Mouse (Mus musculus): ENCODE data around the gene Slx1b. TPM values are rescaled to one million over a fixed set of nuclear protein-coding genes. Genes with fewer than 3 reads are reported as not detected.

Slx1b gene
- polyA plus RNA-seq, 1 experiment from 2014 or later = 14.8 TPM

Other genes with a start within 250 kb of the Slx1b start
- 0.59 and 5.3 TPM in 2 replicates for gene Atp2a1, start 232.7 kb downstream of the Slx1b start, polyA plus RNA-seq (2016; fragmentation: Nextera tagmentation; extraction: Ambion mirVana)
- 55.1 and 62.5 TPM in 2 replicates for gene Sh2b1, start 220.4 kb downstream of the Slx1b start, polyA plus RNA-seq (2016; fragmentation: Nextera tagmentation; extraction: Ambion mirVana)
- gene Tufm, start 208.4 kb downstream of the Slx1b start, polyA plus RNA-seq (2016; fragmentation: Nextera tagmentation; extraction: Ambion mirVana) = 182 and 207 TPM in 2 replicates
- 60.6 and 62.5 TPM in 2 replicates for gene Atxn2l, start 192.3 kb downstream of the Slx1b start, polyA plus RNA-seq (2016; fragmentation: Nextera tagmentation; extraction: Ambion mirVana)
- gene Eif3c, start 129.4 kb downstream of the Slx1b start, polyA plus RNA-seq (2016; fragmentation: Nextera tagmentation; extraction: Ambion mirVana) = 230 and 241 TPM in 2 replicates
- gene Apobr, start 110.8 kb downstream of the Slx1b start, polyA plus RNA-seq (2016; fragmentation: Nextera tagmentation; extraction: Ambion mirVana) = 0.29 and 0.51 TPM in 2 replicates
- gene Cln3, start 110.0 kb downstream of the Slx1b start, polyA plus RNA-seq (2016; fragmentation: Nextera tagmentation; extraction: Ambion mirVana) = 27.0 and 27.8 TPM in 2 replicates
- gene Il27, start 100.8 kb downstream of the Slx1b start, polyA plus RNA-seq (2016; fragmentation: Nextera tagmentation; extraction: Ambion mirVana) = not detected in 2 replicates
- gene Nupr1, start 64.9 kb downstream of the Slx1b start, polyA plus RNA-seq (2016; fragmentation: Nextera tagmentation; extraction: Ambion mirVana) = 0.45 and 0.78 TPM in 2 replicates
- 69.0 and 69.2 TPM in 2 replicates for gene Sgf29, start 46.5 kb downstream of the Slx1b start, polyA plus RNA-seq (2016; fragmentation: Nextera tagmentation; extraction: Ambion mirVana)
- 0.11 and 0.49 TPM in 2 replicates for gene Sult1a1, start 19.4 kb downstream of the Slx1b start, polyA plus RNA-seq (2016; fragmentation: Nextera tagmentation; extraction: Ambion mirVana)
- 177 and 237 TPM in 2 replicates for gene Bola2, start 383 bp downstream of the Slx1b start, polyA plus RNA-seq (2016; fragmentation: Nextera tagmentation; extraction: Ambion mirVana)
- gene Coro1a, start 12.0 kb upstream of the Slx1b start, polyA plus RNA-seq (2016; fragmentation: Nextera tagmentation; extraction: Ambion mirVana) = 28.9 and 37.8 TPM in 2 replicates
- gene Mapk3, start 63.8 kb upstream of the Slx1b start, polyA plus RNA-seq (2016; fragmentation: Nextera tagmentation; extraction: Ambion mirVana) = 47.3 and 55.9 TPM in 2 replicates
- gene Gdpd3, start 70.5 kb upstream of the Slx1b start, polyA plus RNA-seq (2016; fragmentation: Nextera tagmentation; extraction: Ambion mirVana) = 0.83 and 1.5 TPM in 2 replicates
- 51.7 and 84.9 TPM in 2 replicates for gene Ypel3, start 81.2 kb upstream of the Slx1b start, polyA plus RNA-seq (2016; fragmentation: Nextera tagmentation; extraction: Ambion mirVana)
- 0.23 and 0.53 TPM in 2 replicates for gene Tbx6, start 85.7 kb upstream of the Slx1b start, polyA plus RNA-seq (2016; fragmentation: Nextera tagmentation; extraction: Ambion mirVana)
- 450 and 462 TPM in 2 replicates for gene Ppp4c, start 96.7 kb upstream of the Slx1b start, polyA plus RNA-seq (2016; fragmentation: Nextera tagmentation; extraction: Ambion mirVana)
- 0.20 and 0.21 TPM in 2 replicates for gene Fam57b, start 101.9 kb upstream of the Slx1b start, polyA plus RNA-seq (2016; fragmentation: Nextera tagmentation; extraction: Ambion mirVana)
- not detected in 2 replicates for gene 4930451I11Rik, start 135.9 kb upstream of the Slx1b start, polyA plus RNA-seq (2016; fragmentation: Nextera tagmentation; extraction: Ambion mirVana)
- gene Doc2a, start 151.6 kb upstream of the Slx1b start, polyA plus RNA-seq (2016; fragmentation: Nextera tagmentation; extraction: Ambion mirVana) = 1.0 and 1.9 TPM in 2 replicates
- 51.9 and 57.2 TPM in 2 replicates for gene Hirip3, start 166.2 kb upstream of the Slx1b start, polyA plus RNA-seq (2016; fragmentation: Nextera tagmentation; extraction: Ambion mirVana)
- 117 and 131 TPM in 2 replicates for gene Ino80e, start 166.6 kb upstream of the Slx1b start, polyA plus RNA-seq (2016; fragmentation: Nextera tagmentation; extraction: Ambion mirVana)
- 48.5 and 56.4 TPM in 2 replicates for gene Taok2, start 188.9 kb upstream of the Slx1b start, polyA plus RNA-seq (2016; fragmentation: Nextera tagmentation; extraction: Ambion mirVana)
- gene Tmem219, start 227.1 kb upstream of the Slx1b start, polyA plus RNA-seq (2016; fragmentation: Nextera tagmentation; extraction: Ambion mirVana) = 15.6 and 16.6 TPM in 2 replicates
- 19.5 and 20.3 TPM in 2 replicates for gene Kctd13, start 233.1 kb upstream of the Slx1b start, polyA plus RNA-seq (2016; fragmentation: Nextera tagmentation; extraction: Ambion mirVana)